Comparison of ENCODE assay signal across 8 mouse cellular contexts in genomic region chr5:105586655-105587054, GRCm38 (mm10).
A peak's percentile ranks its signal among the peaks of the same experiment; 100 is the strongest.
DNase-seq lines count a peak whose midpoint lies in the region; ATAC-seq and TF ChIP-seq lines count a peak whose summit lies in the region.
"Had no signal": no experiment of that assay in that cellular context is flagged by ENCODE, and none has a peak within 500 bp of the region (broad histone marks: within the 10 kb centered on the region; RNA-seq: fewer than 3 reads in every experiment).

No protein-coding gene starts in this region.

- DNase-seq in midbrain, embryonic 11.5 days (ENCODE audit: low spot score, missing footprints): no peak
- DNase-seq in heart, postnatal 14 days: peak; percentile 16 to 27
- no peak for DNase-seq in liver, postnatal 0 days
- no peak for DNase-seq in thymus, postnatal 0 days (ENCODE audit: low spot score)
- no peak for DNase-seq in spleen, adult 18-20 months
- DNase-seq in retina, embryonic 14.5 days (ENCODE audit: low spot score): no peak

- intact Hi-C loops in heart, postnatal 14 days (cut with DNase I): loop anchor here (2.0 to 5.0 kb wide), 2 partner anchors 34 to 66 kb away; no protein-coding TSS in a partner anchor

- no peaks in the 10 kb centered on the region for H3K27me3 ChIP-seq in midbrain, embryonic 13.5 days
- H3K27me3 ChIP-seq in midbrain, embryonic 11.5 days (ENCODE audit: control insufficient read depth, insufficient read depth, low read length): no peaks in the 10 kb centered on the region
- H3K27me3 ChIP-seq in liver, postnatal 0 days (ENCODE audit: insufficient read depth, low read length): no peaks in the 10 kb centered on the region
- H3K27me3 ChIP-seq: neural tube, embryonic 12.5 days had no signal

- H3K9ac ChIP-seq in midbrain, embryonic 13.5 days (replicated peaks): no peak overlapping the region
- no peak overlapping the region for H3K9ac ChIP-seq in midbrain, embryonic 11.5 days (ENCODE audit: low read length)
- no peak overlapping the region for H3K9ac ChIP-seq in liver, postnatal 0 days (replicated peaks)
- H3K9ac ChIP-seq: neural tube, embryonic 12.5 days had no signal

- WGBS in midbrain, embryonic 13.5 days: 66% methylated on average over 5 of the region's 5 CpGs
- WGBS in midbrain, embryonic 11.5 days: 79% methylated on average over 5 of the region's 5 CpGs
- 47% methylated on average over 5 of the region's 5 CpGs for WGBS in liver, postnatal 0 days (ENCODE audit: insufficient replicate concordance)

- H3K36me3 ChIP-seq in midbrain, embryonic 13.5 days: no peaks in the 10 kb centered on the region
- no peaks in the 10 kb centered on the region for H3K36me3 ChIP-seq in midbrain, embryonic 11.5 days (ENCODE audit: control insufficient read depth, insufficient read depth, low read length)
- 0 out of 2 replicates have a peak, but pooled peaks cover 6% of the 10 kb centered on the region for H3K36me3 ChIP-seq in liver, postnatal 0 days (replicated peaks; ENCODE audit: insufficient read depth, low read length)
- H3K36me3 ChIP-seq: neural tube, embryonic 12.5 days had no signal

- TF ChIP-seq CTCF in liver, postnatal 0 days (IDR thresholded peaks at IDR 0.05; ENCODE audit: low read depth): no peak

- TF ChIP-seq EP300 in liver, postnatal 0 days (IDR thresholded peaks at IDR 0.05; ENCODE audit: low read depth): 0 out of 2 replicates have a peak, but pooled peaks have one; percentile 25

- H3K27ac ChIP-seq in midbrain, embryonic 13.5 days: peak overlapping the region; percentile 10; the same call in 1 of the 2 replicates
- no peak overlapping the region for H3K27ac ChIP-seq in midbrain, embryonic 11.5 days (ENCODE audit: low read depth, low read length)
- H3K27ac ChIP-seq in liver, postnatal 0 days (ENCODE audit: low read depth): 0 out of 2 replicates have a peak overlapping the region, but pooled peaks have one; percentile 2
- H3K27ac ChIP-seq: neural tube, embryonic 12.5 days had no signal

- H3K4me3 ChIP-seq in midbrain, embryonic 13.5 days (replicated peaks): no peak overlapping the region
- H3K4me3 ChIP-seq in midbrain, embryonic 11.5 days (ENCODE audit: low read depth, low read length): no peak overlapping the region
- H3K4me3 ChIP-seq in liver, postnatal 0 days (ENCODE audit: low read depth, low read length): no peak overlapping the region
- H3K4me3 ChIP-seq: neural tube, embryonic 12.5 days had no signal

- no peaks in the 10 kb centered on the region for H3K9me3 ChIP-seq in midbrain, embryonic 13.5 days
- H3K9me3 ChIP-seq in midbrain, embryonic 11.5 days (ENCODE audit: control insufficient read depth, low read length): no peaks in the 10 kb centered on the region
- no peaks in the 10 kb centered on the region for H3K9me3 ChIP-seq in liver, postnatal 0 days (ENCODE audit: low read length)
- H3K9me3 ChIP-seq: neural tube, embryonic 12.5 days had no signal

- H3K4me1 ChIP-seq in midbrain, embryonic 13.5 days (replicated peaks): peaks cover 18% of the 10 kb centered on the region
- peaks cover 6% of the 10 kb centered on the region; the same call in 1 of the 2 replicates for H3K4me1 ChIP-seq in midbrain, embryonic 11.5 days (ENCODE audit: control insufficient read depth, insufficient read depth, low read length)
- H3K4me1 ChIP-seq in liver, postnatal 0 days (ENCODE audit: insufficient read depth): peaks cover 7% of the 10 kb centered on the region; the same call in 1 of the 2 replicates
- H3K4me1 ChIP-seq: neural tube, embryonic 12.5 days had no signal

- no peak for ATAC-seq in midbrain, embryonic 13.5 days
- no peak for ATAC-seq in midbrain, embryonic 11.5 days (ENCODE audit: low FRiP score)
- peak; percentile 33; the same call in 1 of the 2 replicates for ATAC-seq in liver, postnatal 0 days

- H3K4me2 ChIP-seq in midbrain, embryonic 13.5 days (replicated peaks): no peak overlapping the region
- H3K4me2 ChIP-seq in midbrain, embryonic 11.5 days: no peak overlapping the region
- no peak overlapping the region for H3K4me2 ChIP-seq in liver, postnatal 0 days (ENCODE audit: low read depth, low read length)
- H3K4me2 ChIP-seq: neural tube, embryonic 12.5 days had no signal

Comparison
In these comparisons a context has a peak if more than half of its experiments do, and no peak if none do; other contexts are left out.
1. DNase-seq: peak in heart, postnatal 14 days (2 of 2); none in midbrain, embryonic 11.5 days (single experiment), liver, postnatal 0 days (single experiment), thymus, postnatal 0 days (single experiment), spleen, adult 18-20 months (0 of 2) and retina, embryonic 14.5 days (single experiment).